Mouse (Mus musculus) bone marrow, adult 2 months (tissue): ENCODE measurements around the gene Kirrel2. TPM values are rescaled to one million over a fixed set of nuclear protein-coding genes. Genes with fewer than 3 reads are reported as not detected.

ENCODE experiments used
- H3K27ac ChIP-seq: fragments of 200-500 bp; 2 replicates; pipeline ENCODE4 v1.5.1; 2012; ENCODE audit warnings: low read depth, mild to moderate bottlenecking, control low read depth, inconsistent platforms, low read length; ENCODE audit not compliant: control insufficient read depth, poor library complexity, insufficient read depth
- H3K4me1 ChIP-seq: fragments of 200-500 bp; 2 replicates; pipeline ENCODE4 v1.6.1; 2011; ENCODE audit warnings: low read length; ENCODE audit not compliant: control insufficient read depth, insufficient read depth
- H3K4me3 ChIP-seq: fragments of 200-500 bp; replicated peaks from 2 replicates; pipeline ENCODE3; 2011; ENCODE audit warnings: mild to moderate bottlenecking, low read depth, low read length, control low read depth; ENCODE audit not compliant: control insufficient read depth
- CTCF ChIP-seq: fragments of 200-500 bp; IDR thresholded peaks from 2 replicates; pipeline ENCODE4 v1.5.1; 2011; ENCODE audit warnings: low read length, control low read depth; ENCODE audit not compliant: control insufficient read depth, insufficient read depth
- POLR2A ChIP-seq: fragments of 200-500 bp; IDR thresholded peaks from 2 replicates; pipeline ENCODE4 v1.6.1; 2011; ENCODE audit warnings: low read depth, mild to moderate bottlenecking, control low read depth, low read length, borderline replicate concordance; ENCODE audit not compliant: control insufficient read depth
- WGBS: fragments of 180-500 bp; shearing (Covaris S2); methylation state at CpG from one replicate; pipeline ENCODE4 v1.1.7; 2018; 5-methylcytosine and 5-hydroxymethylcytosine counted together
- polyA plus RNA-seq: library from polyadenylated mRNA; stranded (reverse); fragments of >200 nt; gene quantifications from 2 replicates; pipeline ENCODE4 v1.2.4, GENCODE M21; 2011; ENCODE audit warnings: low replicate concordance; ENCODE audit not compliant: missing spikeins, insufficient read depth, insufficient read length

Gene Kirrel2
- polyA plus RNA-seq, 1 experiment, result 4.8 TPM

GRCm38 (mm10) chr7:30456487-30456886 is 1.0 kb downstream of the Kirrel2 start:
- TF ChIP-seq CTCF (no peak), POLR2A (no peak)
- no peak overlapping the region for H3K27ac ChIP-seq
- no peak overlapping the region for H3K4me3 ChIP-seq
- peaks cover 1% of the 10 kb centered on the region; the same call in 1 of the 2 replicates for H3K4me1 ChIP-seq
- 5% methylated on average over 9 of the region's 9 CpGs for WGBS

DNA sequence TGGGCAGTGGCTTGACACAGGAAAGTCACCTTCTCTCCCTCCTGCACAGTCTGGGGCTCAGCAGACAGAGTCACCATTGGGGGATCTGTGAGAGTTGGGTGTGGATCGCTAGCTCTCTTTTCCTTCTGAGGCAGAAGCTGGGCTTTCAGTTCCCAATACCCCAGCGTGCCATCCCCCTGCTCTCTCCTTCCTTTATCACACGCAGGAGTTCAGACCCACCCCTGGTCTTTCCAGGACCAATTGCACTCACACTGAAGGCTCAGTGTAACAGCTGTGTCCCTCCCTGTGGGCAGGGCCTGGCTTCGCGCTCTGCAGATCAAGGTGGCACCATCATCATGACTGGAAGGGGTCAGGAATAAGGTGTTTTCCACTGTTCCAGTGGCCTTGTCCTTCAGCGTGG is 3.2 kb downstream of the Kirrel2 start:
- H3K4me1 ChIP-seq, result peaks cover 1% of the 10 kb centered on the region; the same call in 1 of the 2 replicates
- WGBS, result 13% methylated on average over 6 of the region's 6 CpGs
- no peak overlapping the region for H3K4me3 ChIP-seq
- no peak overlapping the region for H3K27ac ChIP-seq
- TF ChIP-seq POLR2A, result no peak
- TF ChIP-seq CTCF, result no peak

GRCm38 (mm10) chr7:30453766-30454165 is 3.7 kb downstream of the Kirrel2 start:
- 2% methylated on average over 25 of the region's 25 CpGs for WGBS

DNA sequence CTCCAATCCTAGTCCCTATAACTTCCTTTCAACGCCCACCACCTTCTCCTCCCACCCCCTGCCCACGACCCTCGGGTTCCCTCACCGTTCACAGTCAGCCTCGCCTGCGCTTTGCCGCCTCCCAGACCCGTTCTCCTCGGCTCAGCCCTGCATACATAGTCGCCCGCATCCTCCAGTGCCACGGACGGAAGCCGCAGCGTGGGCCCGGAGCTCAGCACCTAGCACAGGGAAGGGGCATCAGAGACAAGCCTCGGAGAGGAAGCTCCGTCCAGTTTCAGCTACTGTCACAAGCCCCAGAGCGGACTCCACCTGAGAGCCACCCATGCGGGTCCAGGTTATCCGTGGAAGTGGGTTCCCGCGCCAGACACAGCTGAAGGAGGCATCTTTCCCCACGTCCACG is 4.2 kb downstream of the Kirrel2 start:
- Histone ChIP-seq H3K4me3 (no peak overlapping the region), H3K27ac (no peak overlapping the region), H3K4me1 (peaks cover 1% of the 10 kb centered on the region; the same call in 1 of the 2 replicates)
- no peak for TF ChIP-seq CTCF
- no peak for TF ChIP-seq POLR2A
- WGBS, result 14% methylated on average over 25 of the region's 25 CpGs

More at GRCm38 (mm10) chr7:30453766-30454165, 3.7 kb downstream of the Kirrel2 start:
- Histone ChIP-seq H3K27ac (no peak overlapping the region), H3K4me1 (peaks cover 1% of the 10 kb centered on the region; the same call in 1 of the 2 replicates), H3K4me3 (no peak overlapping the region)
- TF ChIP-seq POLR2A (no peak), CTCF (no peak)

DNA sequence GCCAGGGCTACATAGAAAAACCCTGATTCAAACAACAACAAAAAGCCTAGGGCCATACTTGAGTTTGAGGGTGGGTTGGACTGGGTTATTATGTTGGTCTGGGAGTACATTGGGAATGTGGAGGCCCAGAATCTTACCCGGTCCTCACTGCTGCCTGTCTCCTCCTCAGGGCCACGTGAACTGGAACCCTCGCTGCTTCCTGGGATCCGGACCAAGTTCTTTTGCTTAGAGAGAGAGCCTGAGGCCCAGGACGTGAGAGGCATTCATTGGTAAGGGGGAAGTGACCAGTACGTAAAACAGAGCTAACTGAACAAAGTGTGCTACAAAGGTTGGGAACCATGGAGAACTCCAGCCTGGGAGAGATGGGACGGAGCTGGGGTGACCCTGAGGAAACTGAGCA is 7.2 kb downstream of the Kirrel2 start:
- Histone ChIP-seq H3K4me3 (no peak overlapping the region), H3K27ac (no peak overlapping the region), H3K4me1 (peaks cover 1% of the 10 kb centered on the region; the same call in 1 of the 2 replicates)
- no peak for TF ChIP-seq CTCF
- TF ChIP-seq POLR2A, result no peak
- 72% methylated on average over 7 of the region's 7 CpGs for WGBS

DNA sequence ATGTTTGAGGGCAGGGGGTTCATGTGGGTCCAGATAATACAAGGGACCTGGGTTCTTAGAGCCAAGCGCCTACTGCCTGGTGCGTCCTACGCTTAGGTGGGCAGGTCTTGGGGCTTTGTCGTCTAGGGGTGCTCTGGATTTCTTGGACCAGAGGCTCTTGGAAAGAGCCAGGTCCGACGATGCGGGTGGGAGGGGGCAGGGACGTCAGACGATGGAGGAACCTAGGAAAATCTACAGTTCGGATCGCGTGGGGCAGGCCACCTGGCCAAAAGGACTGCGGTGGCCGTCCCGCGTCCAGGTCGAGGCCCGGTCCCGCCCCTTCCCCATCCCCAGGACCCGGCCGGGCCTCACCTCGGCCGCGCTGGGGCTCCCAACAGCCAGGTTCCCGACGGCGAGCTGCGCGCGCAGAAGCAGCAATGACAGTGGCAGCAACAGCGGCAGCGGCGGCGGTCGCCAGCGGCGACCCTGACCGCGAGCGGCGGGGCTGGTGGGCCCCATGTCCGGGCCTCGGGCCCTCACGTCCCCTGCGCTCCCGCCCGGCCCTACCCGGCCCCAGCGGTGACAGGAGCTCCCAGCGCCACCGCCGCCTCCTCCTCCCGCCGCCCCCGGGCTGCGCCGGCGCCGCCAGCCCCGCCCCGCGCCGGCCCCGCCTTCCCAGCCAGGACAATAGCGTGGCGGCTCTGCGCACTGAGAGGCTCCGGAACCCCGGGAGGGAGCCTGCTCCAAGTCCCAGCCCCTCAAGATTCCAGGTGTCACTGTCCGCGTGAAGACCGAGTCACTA is 12.3 kb downstream of the Kirrel2 start, which contains the start of gene Aplp1:
TSS of gene Aplp1 (minus strand) at position 565 of the 781 bp plus-strand sequence.
- WGBS, result 1% methylated on average over 71 of the region's 72 CpGs

GRCm38 (mm10) chr7:30444154-30444970 is 13.1 kb downstream of the Kirrel2 start:
- 2% methylated on average over 38 of the region's 38 CpGs for WGBS
- no peak overlapping the region for H3K4me3 ChIP-seq
- H3K27ac ChIP-seq, result no peak overlapping the region
- no peak for TF ChIP-seq CTCF
- no peak for TF ChIP-seq POLR2A
- no peaks in the 10 kb centered on the region for H3K4me1 ChIP-seq

More for the DNA sequence above, 12.3 kb downstream of the Kirrel2 start, which contains the start of gene Aplp1:
- no peaks in the 10 kb centered on the region for H3K4me1 ChIP-seq
- H3K4me3 ChIP-seq, result no peak within 1 kb of the TSS
- TF ChIP-seq POLR2A, result no peak
- TF ChIP-seq CTCF, result no peak
- H3K27ac ChIP-seq, result no peak within 1 kb of the TSS

DNA sequence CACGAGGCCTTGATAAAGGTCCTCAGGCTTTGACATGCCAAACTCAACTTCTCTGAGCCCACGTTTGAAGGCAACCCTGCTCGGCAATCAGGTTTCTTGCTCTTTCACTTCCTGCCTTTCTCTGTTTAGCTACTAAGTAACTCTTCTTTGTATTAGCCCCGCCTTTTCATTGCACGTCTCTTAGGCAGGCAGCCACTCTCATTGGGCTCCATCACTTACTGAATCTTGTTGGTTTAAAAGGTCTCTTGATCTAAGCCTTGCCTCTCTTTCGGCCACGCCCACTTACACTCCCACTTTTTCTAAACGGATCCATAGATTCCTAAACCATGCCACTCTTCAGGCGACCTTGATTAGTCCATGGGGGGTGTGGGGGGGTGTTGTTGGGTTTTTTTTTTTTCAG is 13.8 kb downstream of the Kirrel2 start:
- Histone ChIP-seq H3K27ac (no peak overlapping the region), H3K4me1 (no peaks in the 10 kb centered on the region), H3K4me3 (no peak overlapping the region)
- TF ChIP-seq POLR2A (no peak), CTCF (no peak)
- WGBS, result 20% methylated on average over 9 of the region's 9 CpGs
